ENCODE assay signal across 8 mouse cellular contexts in the genomic region with DNA sequence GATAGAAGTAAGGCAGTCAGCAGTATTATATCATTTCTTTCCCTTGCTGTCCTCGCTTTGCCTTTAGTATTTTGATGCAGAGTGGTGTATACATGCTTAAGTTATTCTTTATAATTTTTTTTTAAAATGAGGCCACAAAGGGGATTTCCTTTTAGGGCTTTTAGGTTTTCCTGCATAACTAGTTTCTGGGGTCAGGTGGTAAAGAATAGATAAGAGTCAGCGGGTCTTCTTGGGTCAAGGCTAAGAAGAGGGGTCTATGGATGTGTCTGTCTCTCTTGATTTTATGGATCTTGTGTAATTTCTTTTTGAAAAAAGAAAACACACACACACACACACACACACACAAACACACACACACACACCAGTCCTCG. TPM values are rescaled to one million over a fixed set of nuclear protein-coding genes. Genes with fewer than 3 reads are reported as not detected.
A peak's percentile ranks its signal among the peaks of the same experiment; 100 is the strongest.
DNase-seq lines count a peak whose midpoint lies in the region; ATAC-seq and TF ChIP-seq lines count a peak whose summit lies in the region.

No protein-coding gene starts in this region.

- no peaks in the 10 kb centered on the region for H3K27me3 ChIP-seq in heart, embryonic 15.5 days
- H3K27me3 ChIP-seq in G1E (ENCODE audit: insufficient read depth, low read length): peaks cover 10% of the 10 kb centered on the region
- H3K27me3 ChIP-seq in hindbrain, embryonic 10.5 days (ENCODE audit: insufficient read depth, poor library complexity, severe bottlenecking): peaks cover 10% of the 10 kb centered on the region; the same call in 1 of the 2 replicates

- no peak for TF ChIP-seq CTCF in G1E (IDR thresholded peaks at IDR 0.05; ENCODE audit: low read depth, low read length)

- no peak for DNase-seq in heart, adult 11 months
- no peak for DNase-seq in G1E (ENCODE audit: low spot score)
- DNase-seq in hindbrain, embryonic 10.5 days (ENCODE audit: low spot score): no peak
- no peak for DNase-seq in gastrocnemius, postnatal 4 days (ENCODE audit: low spot score in 2 of 2)
- no peak for DNase-seq in urinary bladder, postnatal 10 days (ENCODE audit: low spot score)
- DNase-seq in layer of hippocampus, adult 8-10 months (ENCODE audit: low spot score in 2 of 2): no peak

- peaks cover 63% of the 10 kb centered on the region for H3K79me2 ChIP-seq in macrophage (ENCODE audit: inconsistent target)

- H3K4me2 ChIP-seq in heart, embryonic 15.5 days: peak overlapping the region; percentile 71

- H3K36me3 ChIP-seq in heart, embryonic 15.5 days: no peaks in the 10 kb centered on the region
- H3K36me3 ChIP-seq in G1E (replicated peaks) (peaks cover 3% of the 10 kb centered on the region), macrophage (ENCODE audit: inconsistent target) (no peaks in the 10 kb centered on the region)
- no peaks in the 10 kb centered on the region for H3K36me3 ChIP-seq in hindbrain, embryonic 10.5 days

- peaks cover 44% of the 10 kb centered on the region for H3K4me1 ChIP-seq in heart, embryonic 15.5 days (replicated peaks)
- peaks cover 65% of the 10 kb centered on the region for H3K4me1 ChIP-seq in G1E (ENCODE audit: insufficient read depth, low read depth, low read length)
- peaks cover 47% of the 10 kb centered on the region for H3K4me1 ChIP-seq in hindbrain, embryonic 10.5 days (replicated peaks)

- ATAC-seq in heart, embryonic 15.5 days (replicated peaks; ENCODE audit: insufficient number of reproducible peaks, insufficient read depth, low FRiP score, low read depth): no peak
- ATAC-seq in G1E (ENCODE audit: extremely low read depth, insufficient number of reproducible peaks, low FRiP score, poor library complexity, severe bottlenecking): no peak

- WGBS in heart, embryonic 15.5 days: 22% methylated on average over 3 of the region's 3 CpGs
- 33% methylated on average over 3 of the region's 3 CpGs for WGBS in hindbrain, embryonic 10.5 days
- 6% methylated on average over 3 of the region's 3 CpGs for whole genome bisulfite sequencing in macrophage (ENCODE audit: missing documents)

- peak overlapping the region; percentile 93 for H3K4me3 ChIP-seq in heart, embryonic 15.5 days
- peak overlapping the region; percentile 87 for H3K4me3 ChIP-seq in G1E (ENCODE audit: low read depth, low read length)
- H3K4me3 ChIP-seq in hindbrain, embryonic 10.5 days: peak overlapping the region; percentile 85
- peak overlapping the region; percentile 88 for H3K4me3 ChIP-seq in macrophage (ENCODE audit: inconsistent target)

- peak overlapping the region; percentile 93 for H3K9ac ChIP-seq in heart, embryonic 15.5 days

- peak overlapping the region; percentile 93 for H3K27ac ChIP-seq in heart, embryonic 15.5 days
- H3K27ac ChIP-seq in hindbrain, embryonic 10.5 days: peak overlapping the region; percentile 98
- peak overlapping the region; percentile 88 for H3K27ac ChIP-seq in macrophage

- H3K9me3 ChIP-seq in heart, embryonic 15.5 days (replicated peaks): no peaks in the 10 kb centered on the region
- H3K9me3 ChIP-seq in G1E (replicated peaks): no peaks in the 10 kb centered on the region
- H3K9me3 ChIP-seq in hindbrain, embryonic 10.5 days: no peaks in the 10 kb centered on the region

RNA-seq across cellular contexts. Expression of gene Bach1, which starts 1.6 kb away (rescaled TPM):
- polyA plus RNA-seq in heart, embryonic 15.5 days (2015; fragmentation: Nextera tagmentation; extraction: Ambion mirVana): 8.1 and 10.2 TPM in 2 replicates
- total RNA-seq in G1E (2014; fragmentation: Nextera tagmentation): 15.7 and 16.2 TPM in 2 replicates
- total RNA-seq in G1E (2017): 31.5 and 32.5 TPM in 2 replicates
- polyA plus RNA-seq in G1E (2012): 3.8 and 4.9 TPM in 2 replicates
- 15.4 and 19.3 TPM in 2 replicates for polyA plus RNA-seq in hindbrain, embryonic 10.5 days (2016; fragmentation: Nextera tagmentation; extraction: Ambion mirVana)
- total RNA-seq in macrophage (2018; cell fraction: chromatin; rRNA removed): 100 to 1,000 TPM in 22 of 26 experiments, 10 to 100 TPM in 4; 49.6 to 586 (median 135) TPM
- total RNA-seq in macrophage (2018; cell fraction: cytosol; rRNA removed): 100 to 1,000 TPM in 6 of 26 experiments, 10 to 100 TPM in 20; 20.7 to 221 (median 85.7) TPM
- total RNA-seq in macrophage (2018; cell fraction: nucleus; rRNA removed): 100 to 1,000 TPM in 23 of 26 experiments, 10 to 100 TPM in 3; 76.3 to 456 (median 155) TPM
- polyA plus RNA-seq in macrophage (2018): 36.8 to 60.6 TPM (median 36.9 TPM) in 3 replicates
- 10 to 100 TPM; 22.7 to 24.8 TPM for total RNA-seq in gastrocnemius, postnatal 4 days (2021)
- total RNA-seq in layer of hippocampus, adult 8-10 months (2022): 10 to 100 TPM; 12.9 to 18.0 (median 14.2) TPM
